Mouse (Mus musculus) stomach, embryonic 14.5 days (tissue): Measurements from ENCODE around the gene Mypn. TPM values are rescaled to one million over a fixed set of nuclear protein-coding genes. Genes with fewer than 3 reads are reported as not detected.

Experiments
- ATAC-seq: fragments of 200-750 bp; cut with Nextera tagmentation; 2 replicates; pipeline ENCODE4 v1.8.0; 2017; ENCODE audit warnings: low read depth, moderate TSS enrichment; ENCODE audit not compliant: insufficient number of reproducible peaks, insufficient read depth, low FRiP score
- H3K27ac ChIP-seq: fragments of 300-500 bp; sonication (generic); 2 replicates; pipeline ENCODE4 v1.5.1; 2014; ENCODE audit warnings: mild to moderate bottlenecking, low read length, moderate library complexity, mixed read lengths
- H3K27me3 ChIP-seq: fragments of 300-500 bp; sonication (generic); 2 replicates; pipeline ENCODE4 v1.6.1; 2014; ENCODE audit warnings: low read length, control low read depth, mixed read lengths; ENCODE audit not compliant: control insufficient read depth, insufficient read depth
- H3K36me3 ChIP-seq: fragments of 300-500 bp; sonication (generic); 2 replicates; pipeline ENCODE4 v1.6.1; 2014; ENCODE audit warnings: mild to moderate bottlenecking, control low read depth, low read length, moderate library complexity, mixed read lengths; ENCODE audit not compliant: control insufficient read depth, insufficient read depth
- H3K4me1 ChIP-seq: fragments of 300-500 bp; sonication (generic); 2 replicates; pipeline ENCODE4 v1.6.1; 2014; ENCODE audit warnings: low read length, control low read depth, mixed read lengths; ENCODE audit not compliant: control insufficient read depth, insufficient read depth
- H3K4me2 ChIP-seq: fragments of 300-500 bp; sonication (generic); replicated peaks from 2 replicates; pipeline ENCODE4 v1.6.1; 2014; ENCODE audit warnings: low read depth, low read length, control low read depth
- H3K4me3 ChIP-seq: fragments of 300-500 bp; sonication (generic); 2 replicates; pipeline ENCODE4 v1.5.1; 2014; ENCODE audit warnings: low read depth, low read length, control low read depth
- H3K9ac ChIP-seq: fragments of 300-500 bp; sonication (generic); replicated peaks from 2 replicates; pipeline ENCODE4 v1.6.1; 2014; ENCODE audit warnings: low read depth, mild to moderate bottlenecking, control low read depth, low read length, moderate library complexity, mixed read lengths
- H3K9me3 ChIP-seq: fragments of 300-500 bp; sonication (generic); 2 replicates; pipeline ENCODE4 v1.6.1; 2016; ENCODE audit warnings: low read depth, low read length, control low read depth; ENCODE audit not compliant: control insufficient read depth
- WGBS: fragments of 180-500 bp; shearing (Covaris S2); extraction: QIAGEN DNeasy Blood & Tissue Kit; methylation state at CpG from one replicate; pipeline ENCODE4 v1.1.7; 2014; 5-methylcytosine and 5-hydroxymethylcytosine counted together
- polyA plus RNA-seq: library from polyadenylated mRNA; unstranded; fragments of >200 nt; fragmentation: Nextera tagmentation; extraction: Ambion mirVana; gene quantifications from 2 replicates; pipeline ENCODE4 v1.2.1, GENCODE M21; 2014

Mypn gene
- polyA plus RNA-seq, 1 experiment from 2014 or later, result not detected

- Histone ChIP-seq H3K27ac (no peak overlapping the region), H3K36me3 (no peaks in the 10 kb centered on the region), H3K4me1 (no peaks in the 10 kb centered on the region), H3K27me3 (no peaks in the 10 kb centered on the region), H3K9ac (no peak overlapping the region), H3K9me3 (no peaks in the 10 kb centered on the region), H3K4me2 (no peak overlapping the region), H3K4me3 (no peak overlapping the region)
- 59% methylated on average over 12 of the region's 12 CpGs for WGBS
- no peak for ATAC-seq
Measured at GRCm38 (mm10) chr10:63135680-63136079, 68.1 kb downstream of the Mypn start.

- Histone ChIP-seq H3K4me2 (no peak overlapping the region), H3K36me3 (no peaks in the 10 kb centered on the region), H3K27me3 (no peaks in the 10 kb centered on the region), H3K9ac (no peak overlapping the region), H3K9me3 (no peaks in the 10 kb centered on the region), H3K4me3 (no peak overlapping the region), H3K27ac (no peak overlapping the region), H3K4me1 (no peaks in the 10 kb centered on the region)
- ATAC-seq, result no peak
- WGBS, result 91% methylated on average over 4 of the region's 4 CpGs
Measured at GRCm38 (mm10) chr10:63133326-63133725, 70.4 kb downstream of the Mypn start.

GRCm38 (mm10) chr10:63132356-63132755, 71.4 kb downstream of the Mypn start:
- 82% methylated on average over 6 of the region's 6 CpGs for WGBS
- no peak for ATAC-seq
- Histone ChIP-seq H3K4me3 (no peak overlapping the region), H3K9ac (no peak overlapping the region), H3K4me2 (no peak overlapping the region), H3K36me3 (no peaks in the 10 kb centered on the region), H3K27ac (no peak overlapping the region), H3K4me1 (no peaks in the 10 kb centered on the region), H3K27me3 (no peaks in the 10 kb centered on the region), H3K9me3 (no peaks in the 10 kb centered on the region)

- Histone ChIP-seq H3K9ac (no peak overlapping the region), H3K27me3 (no peaks in the 10 kb centered on the region), H3K36me3 (no peaks in the 10 kb centered on the region), H3K4me3 (no peak overlapping the region), H3K4me2 (no peak overlapping the region), H3K4me1 (no peaks in the 10 kb centered on the region), H3K27ac (no peak overlapping the region), H3K9me3 (no peaks in the 10 kb centered on the region)
- ATAC-seq, result no peak
- 65% methylated on average over 7 of the region's 7 CpGs for WGBS
Measured at GRCm38 (mm10) chr10:63130500-63130899, 73.3 kb downstream of the Mypn start.

- H3K4me2 ChIP-seq, result no peak overlapping the region
- WGBS, result 60% methylated on average over 7 of the region's 7 CpGs
- no peaks in the 10 kb centered on the region for H3K36me3 ChIP-seq
- H3K4me1 ChIP-seq, result no peaks in the 10 kb centered on the region
- H3K4me3 ChIP-seq, result no peak overlapping the region
- H3K9me3 ChIP-seq, result no peaks in the 10 kb centered on the region
- H3K27me3 ChIP-seq, result no peaks in the 10 kb centered on the region
- H3K9ac ChIP-seq, result no peak overlapping the region
- no peak overlapping the region for H3K27ac ChIP-seq
- ATAC-seq, result no peak
Measured at GRCm38 (mm10) chr10:63128256-63128655, 75.5 kb downstream of the Mypn start.

GRCm38 (mm10) chr10:63127156-63127555, 76.6 kb downstream of the Mypn start:
- Histone ChIP-seq H3K27me3 (no peaks in the 10 kb centered on the region), H3K36me3 (no peaks in the 10 kb centered on the region), H3K9ac (no peak overlapping the region), H3K4me1 (no peaks in the 10 kb centered on the region), H3K4me3 (no peak overlapping the region), H3K9me3 (no peaks in the 10 kb centered on the region), H3K4me2 (no peak overlapping the region), H3K27ac (no peak overlapping the region)
- 86% methylated on average over 6 of the region's 6 CpGs for WGBS
- ATAC-seq, result no peak

GRCm38 (mm10) chr10:63126116-63126515, 77.6 kb downstream of the Mypn start:
- Histone ChIP-seq H3K9me3 (no peaks in the 10 kb centered on the region), H3K4me2 (no peak overlapping the region), H3K4me1 (no peaks in the 10 kb centered on the region), H3K9ac (no peak overlapping the region), H3K4me3 (no peak overlapping the region), H3K27me3 (no peaks in the 10 kb centered on the region), H3K36me3 (no peaks in the 10 kb centered on the region), H3K27ac (no peak overlapping the region)
- WGBS, result 83% methylated on average over 4 of the region's 4 CpGs
- ATAC-seq, result no peak

GRCm38 (mm10) chr10:63125343-63125742, 78.4 kb downstream of the Mypn start:
- Histone ChIP-seq H3K4me3 (no peak overlapping the region), H3K36me3 (no peaks in the 10 kb centered on the region), H3K4me1 (no peaks in the 10 kb centered on the region), H3K27me3 (no peaks in the 10 kb centered on the region), H3K9ac (no peak overlapping the region), H3K4me2 (no peak overlapping the region), H3K27ac (no peak overlapping the region), H3K9me3 (no peaks in the 10 kb centered on the region)
- 34% methylated on average over 11 of the region's 11 CpGs for WGBS
- no peak for ATAC-seq

GRCm38 (mm10) chr10:63124016-63124415, 79.7 kb downstream of the Mypn start:
- 93% methylated on average over 10 of the region's 10 CpGs for WGBS
- Histone ChIP-seq H3K4me2 (no peak overlapping the region), H3K9ac (no peak overlapping the region), H3K27ac (no peak overlapping the region), H3K4me3 (no peak overlapping the region), H3K4me1 (no peaks in the 10 kb centered on the region), H3K36me3 (no peaks in the 10 kb centered on the region), H3K9me3 (no peaks in the 10 kb centered on the region), H3K27me3 (no peaks in the 10 kb centered on the region)
- ATAC-seq, result no peak
